Mouse (Mus musculus): ENCODE measurements around the gene Hdac5.

Hdac5 gene

GRCm38 (mm10) chr11:102145471-102146001 lies 84.4 kb downstream of the Hdac5 start, which contains the start of gene Nags:
Nags (plus strand) TSS chr11:102145513.
- no peak for TF ChIP-seq GATA4 (IDR thresholded peaks at IDR 0.05; ENCODE audit: insufficient replicate concordance, low read length)

GRCm38 (mm10) chr11:102144957-102145470 lies 85.0 kb downstream of the Hdac5 start:
- no peak for TF ChIP-seq GATA4 (IDR thresholded peaks at IDR 0.05; ENCODE audit: insufficient replicate concordance, low read length)
